Mouse (Mus musculus) cerebellum, adult 2 months (tissue): ENCODE results near the gene Psmc3. TPM values are rescaled to one million over a fixed set of nuclear protein-coding genes. Genes with fewer than 3 reads are reported as not detected.
"Not testable (repeated sequence)": the region's sequence is repeated elsewhere in the genome, so short reads cannot be mapped to it uniquely, and the experiment has no call there.

Source experiments
- DNase-seq, 2 experiments: peaks; one replicate each; pipeline ENCODE4 v3.0.0; 2021
- H3K27ac ChIP-seq: fragments of 200-500 bp; 2 replicates; pipeline ENCODE4 v1.5.1; 2012; ENCODE audit warnings: low read length, control low read depth, inconsistent platforms; ENCODE audit not compliant: insufficient read depth
- H3K27me3 ChIP-seq: fragments of 200-500 bp; 2 replicates; pipeline ENCODE4 v1.6.1; 2012; ENCODE audit warnings: inconsistent platforms, mild to moderate bottlenecking, low read length, moderate library complexity; ENCODE audit not compliant: control insufficient read depth, insufficient read depth
- H3K4me1 ChIP-seq: fragments of 200-500 bp; 2 replicates; pipeline ENCODE4 v1.6.1; 2011; ENCODE audit warnings: low read length; ENCODE audit not compliant: control insufficient read depth, insufficient read depth
- H3K4me3 ChIP-seq: fragments of 200-500 bp; replicated peaks from 2 replicates; pipeline ENCODE3; 2011; ENCODE audit warnings: mild to moderate bottlenecking, low read depth, low read length, control low read depth; ENCODE audit not compliant: insufficient read depth
- CTCF ChIP-seq: fragments of 200-500 bp; IDR thresholded peaks from 2 replicates; pipeline ENCODE4 v1.5.1; 2011; ENCODE audit warnings: low read depth, mild to moderate bottlenecking, control low read depth, low read length, moderate library complexity, borderline replicate concordance; ENCODE audit not compliant: insufficient read depth
- POLR2A ChIP-seq: fragments of 200-500 bp; IDR thresholded peaks from 2 replicates; pipeline ENCODE4 v1.6.1; 2011; ENCODE audit warnings: low read length, control low read depth, borderline replicate concordance; ENCODE audit not compliant: insufficient read depth
- WGBS: fragments of 180-500 bp; shearing (Covaris S2); methylation state at CpG from one replicate; pipeline ENCODE4 v1.1.7; 2018; 5-methylcytosine and 5-hydroxymethylcytosine counted together
- polyA plus RNA-seq: library from polyadenylated mRNA; depleted of rRNA; stranded (reverse); fragments of >200 nt; gene quantifications from 2 replicates; pipeline ENCODE4 v1.2.3, GENCODE M21; 2012

The Psmc3 gene
- polyA plus RNA-seq, 1 experiment, result 199 TPM

DNA sequence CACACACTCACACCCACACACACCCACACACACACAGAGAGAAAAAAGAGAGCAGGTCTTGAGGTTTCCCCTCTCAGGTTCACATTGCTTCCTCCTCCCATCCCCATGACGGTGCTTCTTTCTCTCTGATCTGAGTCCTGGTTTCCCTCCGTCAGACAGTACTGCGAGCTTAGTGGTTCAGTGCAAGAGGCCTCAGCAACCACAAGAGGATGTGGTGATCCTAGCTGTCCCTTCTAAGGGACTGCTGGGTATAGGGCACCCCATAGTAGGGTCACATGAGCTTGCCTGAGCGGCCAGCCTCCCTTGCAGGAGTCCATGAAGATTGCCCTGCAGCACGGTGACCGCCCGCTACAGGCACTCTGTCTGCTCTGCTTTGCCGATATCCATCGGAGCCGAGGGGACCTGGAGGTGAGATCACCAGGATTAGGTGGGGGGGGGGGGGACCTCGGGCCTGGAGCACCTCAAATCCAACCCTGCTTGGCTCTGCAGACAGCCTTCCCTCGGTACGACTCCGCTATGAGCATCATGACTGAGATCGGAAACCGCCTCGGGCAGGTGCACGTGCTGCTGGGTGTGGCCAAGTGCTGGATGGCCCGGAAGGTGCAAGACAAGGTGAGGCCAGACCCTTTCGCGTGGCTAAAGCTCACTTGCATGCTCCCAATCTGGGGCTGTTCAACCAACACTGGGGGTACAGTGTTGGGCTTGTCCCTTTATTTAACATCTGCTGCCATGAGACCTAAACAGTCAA is 11.0 kb upstream of the Psmc3 start:
- no peak for DNase-seq

GRCm38 (mm10) chr2:91044727-91045126 is 9.1 kb upstream of the Psmc3 start:
- no peak for DNase-seq
- no peak overlapping the region for H3K27ac ChIP-seq
- H3K4me1 ChIP-seq, result 0 out of 2 replicates have a peak, but pooled peaks cover 3% of the 10 kb centered on the region
- TF ChIP-seq POLR2A (no peak), CTCF (no peak)
- no peak overlapping the region for H3K4me3 ChIP-seq
- WGBS, result 87% methylated on average over 13 of the region's 13 CpGs
- no peaks in the 10 kb centered on the region for H3K27me3 ChIP-seq

More for the DNA sequence above, 11.0 kb upstream of the Psmc3 start:
- Histone ChIP-seq H3K27ac (no peak overlapping the region), H3K4me1 (0 out of 2 replicates have a peak, but pooled peaks cover 3% of the 10 kb centered on the region), H3K4me3 (no peak overlapping the region), H3K27me3 (no peaks in the 10 kb centered on the region)
- 77% methylated on average over 21 of the region's 21 CpGs for WGBS
- TF ChIP-seq POLR2A, result no peak
- TF ChIP-seq CTCF, result no peak

GRCm38 (mm10) chr2:91045805-91046204 is 8.0 kb upstream of the Psmc3 start:
- not testable (repeated sequence) for H3K27ac ChIP-seq, H3K27me3 ChIP-seq, H3K4me1 ChIP-seq, H3K4me3 ChIP-seq, DNase-seq
- 100% methylated on average over 1 of the region's 1 CpGs for WGBS

GRCm38 (mm10) chr2:91047359-91047758 is 6.5 kb upstream of the Psmc3 start:
- H3K27ac ChIP-seq, result no peak overlapping the region
- WGBS, result 81% methylated on average over 9 of the region's 9 CpGs
- no peaks in the 10 kb centered on the region for H3K27me3 ChIP-seq
- DNase-seq, result no peak
- TF ChIP-seq CTCF, result no peak
- no peaks in the 10 kb centered on the region for H3K4me1 ChIP-seq
- H3K4me3 ChIP-seq, result no peak overlapping the region

GRCm38 (mm10) chr2:91051917-91052316 is 1.9 kb upstream of the Psmc3 start:
- TF ChIP-seq POLR2A (no peak), CTCF (no peak)
- 82% methylated on average over 3 of the region's 3 CpGs for WGBS

DNA sequence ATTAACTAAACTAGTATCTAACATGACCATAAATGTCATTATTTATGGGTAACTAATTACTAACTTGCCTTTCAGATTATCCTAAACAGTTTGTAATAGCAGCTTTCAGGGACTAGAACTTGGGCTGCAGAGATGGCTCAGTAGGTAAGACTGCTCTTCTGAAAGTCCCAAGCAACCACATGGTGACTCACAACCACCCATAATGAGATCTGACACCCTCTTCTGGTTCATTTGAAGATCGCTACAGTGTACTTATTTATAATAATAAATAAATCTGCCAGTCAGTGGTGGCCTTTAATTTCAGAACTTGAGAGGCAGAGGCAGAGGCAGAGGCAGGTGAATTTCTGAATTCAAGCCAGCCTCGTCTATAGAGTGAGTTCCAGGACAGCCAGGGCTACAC is 1.1 kb upstream of the Psmc3 start:
- H3K4me3 ChIP-seq, result no peak overlapping the region
- peaks cover 6% of the 10 kb centered on the region; the same call in 1 of the 2 replicates for H3K4me1 ChIP-seq
- no peaks in the 10 kb centered on the region for H3K27me3 ChIP-seq
- 34% methylated on average over 2 of the region's 2 CpGs for WGBS
- DNase-seq, result no peak
- TF ChIP-seq POLR2A (no peak), CTCF (no peak)
- H3K27ac ChIP-seq, result no peak overlapping the region

More at GRCm38 (mm10) chr2:91051917-91052316, 1.9 kb upstream of the Psmc3 start:
- no peak overlapping the region for H3K4me3 ChIP-seq
- peaks cover 6% of the 10 kb centered on the region; the same call in 1 of the 2 replicates for H3K4me1 ChIP-seq
- no peak overlapping the region for H3K27ac ChIP-seq
- H3K27me3 ChIP-seq, result no peaks in the 10 kb centered on the region
- DNase-seq, result no peak

GRCm38 (mm10) chr2:91053181-91053933 is 452 bp upstream of the Psmc3 start:
- Histone ChIP-seq H3K4me1 (peaks cover 6% of the 10 kb centered on the region; the same call in 1 of the 2 replicates), H3K27ac (no peak overlapping the region), H3K27me3 (no peaks in the 10 kb centered on the region), H3K4me3 (peak overlapping the region; percentile 74)
- TF ChIP-seq POLR2A (no peak), CTCF (no peak)
- WGBS, result under 1% methylated on average over 6 of the region's 6 CpGs
- DNase-seq, result no peak

GRCm38 (mm10) chr2:91058435-91058834 is 4.6 kb downstream of the Psmc3 start:
- TF ChIP-seq CTCF (no peak), POLR2A (no peak)
- Histone ChIP-seq H3K4me1 (peaks cover 10% of the 10 kb centered on the region; the same call in 1 of the 2 replicates), H3K4me3 (no peak overlapping the region), H3K27me3 (no peaks in the 10 kb centered on the region), H3K27ac (no peak overlapping the region)
- WGBS, result 85% methylated on average over 5 of the region's 5 CpGs
- DNase-seq, result no peak
